Mouse (Mus musculus) myocyte (in vitro differentiated cells): ENCODE data around the gene B230118H07Rik.

ENCODE experiments used
- MYOG ChIP-seq, 3 experiments: IDR thresholded peaks; one replicate each; pipeline ENCODE4 v1.6.1; 2011; ENCODE audit warnings: control low read depth in 2 of 3, low read depth in 2 of 3, mild to moderate bottlenecking in 2 of 3; ENCODE audit not compliant: insufficient read length in 2 of 3, control insufficient read depth in 1 of 3, insufficient read depth in 1 of 3
- POLR2A ChIP-seq: IDR thresholded peaks from one replicate; pipeline ENCODE4 v1.6.1; 2011; ENCODE audit warnings: low read depth, mild to moderate bottlenecking, control low read depth, moderate library complexity; ENCODE audit not compliant: insufficient read length
- POLR2AphosphoS2 ChIP-seq: IDR thresholded peaks from one replicate; pipeline ENCODE4 v1.6.1; 2011; ENCODE audit warnings: low read depth, control low read depth; ENCODE audit not compliant: insufficient read length
- SRF ChIP-seq: IDR thresholded peaks from one replicate; pipeline ENCODE4 v1.6.1; 2011; ENCODE audit warnings: low read depth; ENCODE audit not compliant: control insufficient read depth, insufficient read length
- TCF12 ChIP-seq: IDR thresholded peaks from one replicate; pipeline ENCODE4 v1.6.1; 2011; ENCODE audit warnings: mild to moderate bottlenecking, control low read depth; ENCODE audit not compliant: poor library complexity, insufficient read depth, severe bottlenecking
- USF1 ChIP-seq: IDR thresholded peaks from one replicate; pipeline ENCODE4 v1.6.1; 2011; ENCODE audit warnings: low read depth, mild to moderate bottlenecking, control low read depth, moderate library complexity

- no peak for TF ChIP-seq POLR2A
- no peak for TF ChIP-seq TCF12
- no peak for TF ChIP-seq SRF
- TF ChIP-seq USF1: no peak
- TF ChIP-seq POLR2AphosphoS2: no peak
- no peak for TF ChIP-seq MYOG (IDR thresholded peaks at IDR 0.05; ENCODE audit: control insufficient read depth in 1 of 3, insufficient read depth in 1 of 3, insufficient read length in 2 of 3, low read depth in 2 of 3)
Measured at GRCm38 (mm10) chr2:101592023-101592841, 57.1 kb downstream of the B230118H07Rik start.
